ENCODE assay signal across 8 mouse cellular contexts in genomic region chr11:100959464-100959810, GRCm38 (mm10). TPM values are rescaled to one million over a fixed set of nuclear protein-coding genes. Genes with fewer than 3 reads are reported as not detected.
DNase-seq lines count a peak whose midpoint lies in the region; ATAC-seq and TF ChIP-seq lines count a peak whose summit lies in the region.

No protein-coding gene starts in this region.

- no peak overlapping the region for H3K27ac ChIP-seq in spleen, adult 2 months (ENCODE audit: insufficient read depth, low read length)

- TF ChIP-seq CTCF in spleen, adult 2 months (IDR thresholded peaks at IDR 0.05; ENCODE audit: extremely low read depth, insufficient read depth, insufficient read length, insufficient replicate concordance) = peak; percentile 65; the same call in 1 of the 2 replicates

- no peak for TF ChIP-seq POLR2A in spleen, adult 2 months (IDR thresholded peaks at IDR 0.05; ENCODE audit: low read depth, low read length)

- WGBS in spleen, adult 2 months = 12% methylated on average over 14 of the region's 14 CpGs

- DNase-seq in cerebellum, adult 11 months = peak; percentile 46
- peak; percentile 63 for DNase-seq in adrenal gland, postnatal 25 days
- DNase-seq in left cerebral cortex, postnatal 10 days (ENCODE audit: extremely low spot score in 1 of 2, low spot score in 2 of 2) = peak; percentile 34 to 71
- peak; percentile 47 to 55 for DNase-seq in spleen, adult 2 months (ENCODE audit: low read depth in 1 of 2, low spot score in 2 of 2)

- H3K4me1 ChIP-seq in spleen, adult 2 months (ENCODE audit: control insufficient read depth, insufficient read depth, insufficient read length) = no peaks in the 10 kb centered on the region

- H3K4me3 ChIP-seq in spleen, adult 2 months (ENCODE audit: extremely low read depth, insufficient read depth, insufficient read length) = no peak overlapping the region

- no peaks in the 10 kb centered on the region for H3K36me3 ChIP-seq in spleen, adult 2 months (ENCODE audit: control insufficient read depth, insufficient read depth, low read length)

- intact Hi-C loops in left cerebral cortex, postnatal 10 days (cut with DNase I) = loop anchor here (5.0 to 10.0 kb wide), 2 partner anchors 195 to 247 kb away; partner anchors contain the start of genes Hcrt, Hspb9 and Kat2a

- H3K27me3 ChIP-seq in spleen, adult 2 months (ENCODE audit: control insufficient read depth, insufficient read depth, low read length) = no peaks in the 10 kb centered on the region

- ATAC-seq in cerebellum, adult (ENCODE audit: insufficient number of reproducible peaks, low FRiP score, low TSS enrichment) = no peak
- ATAC-seq in erythroblast, adult 5-6 weeks (replicated peaks; ENCODE audit: low FRiP score, poor library complexity, severe bottlenecking) = peak; percentile 47; the same call in 1 of the 2 replicates
- ATAC-seq in hematopoietic stem cell, adult 5-6 weeks (replicated peaks in 1 of 2; ENCODE audit: insufficient read depth in 1 of 2, low FRiP score in 2 of 2, low TSS enrichment in 1 of 2, low read depth in 1 of 2, poor library complexity in 2 of 2, severe bottlenecking in 2 of 2) = peak; percentile 24 to 44; a peak in 1 of 4 replicates
- 0 out of 2 replicates have a peak, but pooled peaks have one; percentile 33 for ATAC-seq in megakaryocyte, adult 5-6 weeks (ENCODE audit: poor library complexity, severe bottlenecking)

RNA-seq across cellular contexts. Expression of gene Cavin1, which starts 11.2 kb away (rescaled TPM):
- 224 and 271 TPM in 2 replicates for total RNA-seq in adrenal gland, postnatal 25 days (2021)
- total RNA-seq in erythroblast, adult 5-6 weeks (2015; ENCODE audit: low replicate concordance) = 0.63 TPM in 1 of 2 replicates, not detected in the other
- 1.1 TPM in 1 of 2 replicates, not detected in the other for total RNA-seq in erythroblast, adult 5-6 weeks (2017; ENCODE audit: low replicate concordance)
- 9.8 and 13.4 TPM in 2 replicates for total RNA-seq in hematopoietic stem cell, adult 5-6 weeks (2017)
- 10 to 100 TPM; 17.9 to 20.9 TPM for total RNA-seq in left cerebral cortex, postnatal 10 days (2021)
- not detected in 2 replicates for total RNA-seq in megakaryocyte, adult 5-6 weeks (2015)
- total RNA-seq in megakaryocyte, adult 5-6 weeks (2017) = 0.15 TPM in 1 of 2 replicates, not detected in the other
- polyA plus RNA-seq in spleen, adult 2 months (2012; rRNA removed) = 27.0 and 29.1 TPM in 2 replicates

RNA-seq across cellular contexts. Expression of gene Stat3, which starts 20.1 kb away (rescaled TPM):
- total RNA-seq in adrenal gland, postnatal 25 days (2021) = 81.5 and 88.6 TPM in 2 replicates
- total RNA-seq in erythroblast, adult 5-6 weeks (2015; ENCODE audit: low replicate concordance) = 16.7 and 43.4 TPM in 2 replicates
- total RNA-seq in erythroblast, adult 5-6 weeks (2017; ENCODE audit: low replicate concordance) = 37.8 and 51.4 TPM in 2 replicates
- 108 and 135 TPM in 2 replicates for total RNA-seq in hematopoietic stem cell, adult 5-6 weeks (2017)
- 10 to 100 TPM; 32.1 to 36.7 TPM for total RNA-seq in left cerebral cortex, postnatal 10 days (2021)
- total RNA-seq in megakaryocyte, adult 5-6 weeks (2015) = 61.5 and 79.5 TPM in 2 replicates
- total RNA-seq in megakaryocyte, adult 5-6 weeks (2017) = 103 and 184 TPM in 2 replicates
- 65.1 and 80.8 TPM in 2 replicates for polyA plus RNA-seq in spleen, adult 2 months (2012; rRNA removed)

RNA-seq across cellular contexts. Expression of gene Atp6v0a1, which starts 49.8 kb away (rescaled TPM):
- total RNA-seq in adrenal gland, postnatal 25 days (2021) = 106 and 144 TPM in 2 replicates
- 487 and 539 TPM in 2 replicates for total RNA-seq in erythroblast, adult 5-6 weeks (2015; ENCODE audit: low replicate concordance)
- total RNA-seq in erythroblast, adult 5-6 weeks (2017; ENCODE audit: low replicate concordance) = 528 and 748 TPM in 2 replicates
- 7.5 and 32.6 TPM in 2 replicates for total RNA-seq in hematopoietic stem cell, adult 5-6 weeks (2017)
- 100 to 1,000 TPM; 435 to 454 TPM for total RNA-seq in left cerebral cortex, postnatal 10 days (2021)
- total RNA-seq in megakaryocyte, adult 5-6 weeks (2015) = 40.2 and 42.9 TPM in 2 replicates
- total RNA-seq in megakaryocyte, adult 5-6 weeks (2017) = 35.2 and 46.1 TPM in 2 replicates
- 41.8 and 46.2 TPM in 2 replicates for polyA plus RNA-seq in spleen, adult 2 months (2012; rRNA removed)
